Mouse (Mus musculus) liver, embryonic 14.5 days (tissue): ENCODE data around the gene Mmrn1.

ENCODE experiments used
- CTCF ChIP-seq: IDR thresholded peaks from 2 replicates; pipeline ENCODE4 v1.5.1; 2016; ENCODE audit warnings: antibody characterized with exemption, low read depth, control low read depth
- EP300 ChIP-seq: IDR thresholded peaks from 2 replicates; pipeline ENCODE4 v1.6.1; 2016; ENCODE audit warnings: antibody characterized with exemption, low read depth

DNA sequence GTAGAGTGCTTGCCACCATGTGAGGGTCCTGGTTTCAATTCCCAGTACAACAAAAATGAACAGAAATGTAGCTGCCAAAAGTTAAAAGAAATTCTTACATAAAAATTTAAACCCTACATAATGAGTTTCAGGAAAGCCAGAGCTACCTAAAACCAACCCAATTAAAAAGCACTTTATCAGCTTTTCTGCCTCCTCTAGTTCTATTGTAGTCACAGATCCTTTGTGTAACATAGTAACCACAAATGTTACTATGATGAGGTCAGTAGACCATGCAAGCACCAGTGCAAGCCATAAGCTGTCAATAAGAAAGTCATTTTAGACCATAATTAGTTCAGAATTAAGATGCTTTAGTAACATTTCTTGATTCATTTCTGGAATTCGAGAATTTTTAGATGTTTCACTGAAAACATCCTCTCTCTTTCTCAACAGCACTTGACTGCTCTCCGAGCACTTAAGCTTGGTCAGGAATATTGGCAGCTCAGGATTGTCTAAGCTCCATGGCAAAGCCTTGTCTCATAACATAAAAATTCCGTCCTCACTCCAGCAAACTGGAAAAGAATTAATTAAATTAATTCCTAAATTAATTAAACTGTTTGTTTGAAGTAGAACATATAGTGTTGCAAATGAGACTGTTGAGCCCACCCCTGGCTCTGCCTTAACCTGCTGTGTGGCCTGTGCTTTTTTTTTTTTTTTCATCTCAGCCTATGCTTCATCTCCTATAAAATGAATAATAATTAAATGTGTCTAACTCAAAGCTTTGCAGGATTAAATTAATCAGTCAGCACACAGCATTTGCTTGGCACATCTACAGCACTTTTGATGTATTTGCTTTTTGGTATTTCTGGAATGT is 79.4 kb downstream of the Mmrn1 start:
- no peak for TF ChIP-seq CTCF
- TF ChIP-seq EP300 = no peak
